Mouse (Mus musculus): ENCODE measurements at regions not wholly inside any gene's neighbourhood (a gene's known extent, or its start where the extent isn't known, plus 50 kb on each side); places are given as distances from the start of the nearest gene placed in this dataset.

DNA sequence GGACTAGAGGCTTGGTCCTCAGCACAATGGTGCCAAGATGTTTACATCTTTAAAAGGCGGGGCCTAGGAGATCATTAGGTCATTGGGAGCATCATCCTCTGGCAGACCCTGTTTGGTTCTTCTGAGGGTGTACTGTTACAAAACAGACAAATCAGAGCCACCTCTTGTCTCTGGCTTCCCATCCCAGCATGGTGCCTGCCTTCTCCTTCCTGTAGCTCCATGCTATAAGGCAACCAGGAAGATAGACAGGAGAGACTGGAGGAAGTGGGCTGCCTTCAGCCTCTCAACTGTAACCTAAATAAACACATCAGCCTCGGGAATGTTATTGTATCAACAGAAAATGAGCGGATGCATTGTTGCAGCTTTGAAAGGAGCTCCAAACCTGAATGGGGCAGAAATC, 529.8 kb upstream of the Gm765 start:
- Histone ChIP-seq H3K36me3 (ENCODE audit: control insufficient read depth, insufficient read depth, low read length) (no peaks in the 10 kb centered on the region), H3K4me3 (ENCODE audit: low read depth, low read length) (no peak overlapping the region), H3K27me3 (ENCODE audit: control insufficient read depth, insufficient read depth, low read length) (no peaks in the 10 kb centered on the region), H3K4me1 (replicated peaks; ENCODE audit: control insufficient read depth, insufficient read depth) (no peaks in the 10 kb centered on the region; the same call in 1 of the 2 replicates), H3K9ac (ENCODE audit: low read length) (no peak overlapping the region), H3K27ac (replicated peaks) (0 out of 2 replicates have a peak overlapping the region, but pooled peaks have one; percentile 35), H3K4me2 (replicated peaks; ENCODE audit: low read depth) (no peak overlapping the region), H3K9me3 (ENCODE audit: control insufficient read depth, low read length) (no peaks in the 10 kb centered on the region)
- WGBS, result 38% methylated on average over 3 of the region's 3 CpGs
- ATAC-seq (ENCODE audit: low FRiP score, low TSS enrichment) (no peak), DNase-seq (ENCODE audit: low spot score) (no peak)
- no peak for TF ChIP-seq CTCF (IDR thresholded peaks at IDR 0.05; ENCODE audit: low read depth)
- no peak for TF ChIP-seq EP300 (optimal IDR thresholded peaks at IDR 0.05)

- no peaks in the 10 kb centered on the region for H3K27me3 ChIP-seq (ENCODE audit: control insufficient read depth, insufficient read depth, low read length)
- H3K9me3 ChIP-seq (ENCODE audit: control insufficient read depth, low read length), result no peaks in the 10 kb centered on the region
- H3K4me1 ChIP-seq (replicated peaks; ENCODE audit: control insufficient read depth, insufficient read depth), result no peaks in the 10 kb centered on the region; the same call in 1 of the 2 replicates
- H3K27ac ChIP-seq (replicated peaks), result no peak overlapping the region
- DNase-seq (ENCODE audit: low spot score) (no peak), ATAC-seq (ENCODE audit: low FRiP score, low TSS enrichment) (no peak)
- WGBS, result 56% methylated on average over 6 of the region's 6 CpGs
- H3K4me2 ChIP-seq (replicated peaks; ENCODE audit: low read depth), result no peak overlapping the region
- no peaks in the 10 kb centered on the region for H3K36me3 ChIP-seq (ENCODE audit: control insufficient read depth, insufficient read depth, low read length)
- no peak overlapping the region for H3K4me3 ChIP-seq (ENCODE audit: low read depth, low read length)
- TF ChIP-seq CTCF (IDR thresholded peaks at IDR 0.05; ENCODE audit: low read depth), result no peak
- TF ChIP-seq EP300 (optimal IDR thresholded peaks at IDR 0.05), result no peak
- no peak overlapping the region for H3K9ac ChIP-seq (ENCODE audit: low read length)
Measured at GRCm38 (mm10) chr6:98869772-98870171, 527.2 kb upstream of the Gm765 start.

DNA sequence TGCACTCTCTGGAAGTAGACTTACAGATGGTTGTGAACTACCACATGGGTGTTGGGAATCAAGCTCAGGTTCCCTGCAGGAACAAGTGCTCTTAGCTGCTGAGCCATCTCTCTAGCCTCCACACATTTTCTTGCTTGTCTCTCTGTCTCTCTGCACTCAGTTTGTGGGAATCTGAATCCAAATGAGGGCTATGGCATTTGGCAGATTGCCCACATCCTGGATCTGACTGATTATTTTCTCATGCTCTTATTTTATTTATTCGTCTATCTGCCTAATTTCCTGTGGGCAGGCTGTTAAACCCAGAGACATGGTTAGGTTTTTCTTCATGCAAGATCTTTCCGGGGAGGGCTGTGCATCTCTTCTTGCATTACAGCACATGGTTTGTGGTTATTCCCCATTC, 521.8 kb upstream of the Gm765 start:
- WGBS, result 60% methylated on average over 2 of the region's 2 CpGs
- DNase-seq (ENCODE audit: low spot score) (no peak), ATAC-seq (ENCODE audit: low FRiP score, low TSS enrichment) (no peak)
- Histone ChIP-seq H3K9ac (ENCODE audit: low read length) (no peak overlapping the region), H3K4me1 (replicated peaks; ENCODE audit: control insufficient read depth, insufficient read depth) (no peaks in the 10 kb centered on the region), H3K9me3 (ENCODE audit: control insufficient read depth, low read length) (no peaks in the 10 kb centered on the region), H3K36me3 (ENCODE audit: control insufficient read depth, insufficient read depth, low read length) (no peaks in the 10 kb centered on the region), H3K27me3 (ENCODE audit: control insufficient read depth, insufficient read depth, low read length) (no peaks in the 10 kb centered on the region), H3K4me3 (ENCODE audit: low read depth, low read length) (no peak overlapping the region), H3K4me2 (replicated peaks; ENCODE audit: low read depth) (no peak overlapping the region), H3K27ac (replicated peaks) (no peak overlapping the region)
- TF ChIP-seq EP300 (optimal IDR thresholded peaks at IDR 0.05) (no peak), CTCF (IDR thresholded peaks at IDR 0.05; ENCODE audit: low read depth) (no peak)

- Histone ChIP-seq H3K36me3 (ENCODE audit: control insufficient read depth, insufficient read depth, low read length) (no peaks in the 10 kb centered on the region), H3K4me1 (replicated peaks; ENCODE audit: control insufficient read depth, insufficient read depth) (no peaks in the 10 kb centered on the region), H3K27ac (replicated peaks) (no peak overlapping the region), H3K4me2 (replicated peaks; ENCODE audit: low read depth) (no peak overlapping the region), H3K9me3 (ENCODE audit: control insufficient read depth, low read length) (no peaks in the 10 kb centered on the region), H3K9ac (ENCODE audit: low read length) (no peak overlapping the region), H3K27me3 (ENCODE audit: control insufficient read depth, insufficient read depth, low read length) (no peaks in the 10 kb centered on the region), H3K4me3 (ENCODE audit: low read depth, low read length) (no peak overlapping the region)
- no peak for ATAC-seq (ENCODE audit: low FRiP score, low TSS enrichment)
- DNase-seq (ENCODE audit: low spot score), result no peak
- TF ChIP-seq EP300 (optimal IDR thresholded peaks at IDR 0.05), result no peak
- TF ChIP-seq CTCF (IDR thresholded peaks at IDR 0.05; ENCODE audit: low read depth), result no peak
- 83% methylated on average over 1 of the region's 1 CpGs for WGBS
Measured at GRCm38 (mm10) chr6:98855958-98856357, 513.4 kb upstream of the Gm765 start.

DNA sequence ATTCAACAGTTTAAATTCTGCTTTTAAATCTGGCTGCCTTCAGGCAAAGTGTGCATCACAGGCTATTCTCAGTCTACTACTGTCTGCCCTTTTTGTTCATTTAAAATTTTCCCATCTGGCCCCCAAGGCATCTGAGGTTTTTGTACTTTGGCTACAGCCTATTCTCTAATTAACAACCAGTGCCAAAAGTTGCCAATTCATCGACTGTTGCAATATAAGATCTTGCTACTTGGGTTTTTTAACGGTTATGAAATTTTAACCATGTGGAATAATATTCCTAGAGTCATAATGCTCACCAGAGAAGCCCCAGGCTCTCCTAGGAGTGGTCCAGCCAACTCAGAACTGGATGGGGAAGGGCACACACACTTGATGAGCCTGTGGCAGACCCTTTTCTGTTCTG, 508.4 kb upstream of the Gm765 start:
- Histone ChIP-seq H3K36me3 (ENCODE audit: control insufficient read depth, insufficient read depth, low read length) (no peaks in the 10 kb centered on the region), H3K4me1 (replicated peaks; ENCODE audit: control insufficient read depth, insufficient read depth) (no peaks in the 10 kb centered on the region), H3K4me2 (replicated peaks; ENCODE audit: low read depth) (no peak overlapping the region), H3K27ac (replicated peaks) (no peak overlapping the region), H3K4me3 (ENCODE audit: low read depth, low read length) (no peak overlapping the region), H3K9me3 (ENCODE audit: control insufficient read depth, low read length) (no peaks in the 10 kb centered on the region), H3K27me3 (ENCODE audit: control insufficient read depth, insufficient read depth, low read length) (no peaks in the 10 kb centered on the region), H3K9ac (ENCODE audit: low read length) (no peak overlapping the region)
- TF ChIP-seq EP300 (optimal IDR thresholded peaks at IDR 0.05) (no peak), CTCF (IDR thresholded peaks at IDR 0.05; ENCODE audit: low read depth) (no peak)
- 85% methylated on average over 2 of the region's 2 CpGs for WGBS
- DNase-seq (ENCODE audit: low spot score) (no peak), ATAC-seq (ENCODE audit: low FRiP score, low TSS enrichment) (no peak)

- Histone ChIP-seq H3K4me3 (ENCODE audit: low read depth, low read length) (no peak overlapping the region), H3K4me2 (replicated peaks; ENCODE audit: low read depth) (no peak overlapping the region), H3K27ac (replicated peaks) (no peak overlapping the region), H3K4me1 (replicated peaks; ENCODE audit: control insufficient read depth, insufficient read depth) (no peaks in the 10 kb centered on the region), H3K27me3 (ENCODE audit: control insufficient read depth, insufficient read depth, low read length) (no peaks in the 10 kb centered on the region), H3K36me3 (ENCODE audit: control insufficient read depth, insufficient read depth, low read length) (no peaks in the 10 kb centered on the region), H3K9ac (ENCODE audit: low read length) (no peak overlapping the region), H3K9me3 (ENCODE audit: control insufficient read depth, low read length) (no peaks in the 10 kb centered on the region)
- no peak for TF ChIP-seq EP300 (optimal IDR thresholded peaks at IDR 0.05)
- TF ChIP-seq CTCF (IDR thresholded peaks at IDR 0.05; ENCODE audit: low read depth), result no peak
- peak; percentile 92 for ATAC-seq (ENCODE audit: low FRiP score, low TSS enrichment)
- 68% methylated on average over 1 of the region's 1 CpGs for WGBS
- peak; percentile 30 for DNase-seq (ENCODE audit: low spot score)
Measured at GRCm38 (mm10) chr6:98848835-98849234, 506.3 kb upstream of the Gm765 start.
